Mouse (Mus musculus) heart, embryonic 14.5 days (tissue): ENCODE measurements around the gene Mtrex. TPM values are rescaled to one million over a fixed set of nuclear protein-coding genes. Genes with fewer than 3 reads are reported as not detected.

Source experiments
- ATAC-seq: fragments of 200-750 bp; cut with Nextera tagmentation; 2 replicates; pipeline ENCODE4 v1.8.0; 2017; ENCODE audit warnings: low read depth, moderate TSS enrichment; ENCODE audit not compliant: insufficient number of reproducible peaks, insufficient read depth, low FRiP score
- H3K27ac ChIP-seq, 2 experiments: fragments of 200-500 bp in 1 of 2; fragments of 300-500 bp in 1 of 2; sonication (generic) in 1 of 2; replicated peaks in 1 of 2; 2 replicates each; pipeline ENCODE4 v1.5.1; 2012 to 2014; ENCODE audit warnings: low read depth in 2 of 2, low read length in 2 of 2, control low read depth in 1 of 2, mild to moderate bottlenecking in 1 of 2, mixed read lengths in 1 of 2; ENCODE audit not compliant: control insufficient read depth in 1 of 2, insufficient read depth in 1 of 2
- H3K27me3 ChIP-seq: fragments of 300-500 bp; sonication (generic); 2 replicates; pipeline ENCODE4 v1.6.1; 2014; ENCODE audit warnings: mild to moderate bottlenecking, low read length, control low read depth; ENCODE audit not compliant: control insufficient read depth, insufficient read depth
- H3K36me3 ChIP-seq: fragments of 300-500 bp; sonication (generic); 2 replicates; pipeline ENCODE4 v1.6.1; 2014; ENCODE audit warnings: mild to moderate bottlenecking, control low read depth, low read length, mixed read lengths; ENCODE audit not compliant: control insufficient read depth, insufficient read depth
- H3K4me1 ChIP-seq, 2 experiments: fragments of 200-500 bp in 1 of 2; fragments of 300-500 bp in 1 of 2; sonication (generic) in 1 of 2; 2 replicates each; pipeline ENCODE4 v1.6.1; 2012 to 2014; ENCODE audit warnings: low read length in 2 of 2, control low read depth in 1 of 2, mixed read lengths in 1 of 2; ENCODE audit not compliant: control insufficient read depth in 2 of 2, insufficient read depth in 2 of 2
- H3K4me2 ChIP-seq: fragments of 300-500 bp; sonication (generic); 2 replicates; pipeline ENCODE4 v1.6.1; 2014; ENCODE audit warnings: mild to moderate bottlenecking, low read length
- H3K4me3 ChIP-seq, 2 experiments: fragments of 200-500 bp in 1 of 2; fragments of 300-500 bp in 1 of 2; sonication (generic) in 1 of 2; 2 replicates each; pipeline ENCODE4 v1.5.1; 2012 to 2014; ENCODE audit warnings: low read length in 2 of 2, mild to moderate bottlenecking in 2 of 2, control low read depth in 1 of 2, low read depth in 1 of 2, moderate library complexity in 1 of 2; ENCODE audit not compliant: control insufficient read depth in 1 of 2, insufficient read depth in 1 of 2
- H3K9ac ChIP-seq: fragments of 300-500 bp; sonication (generic); 2 replicates; pipeline ENCODE4 v1.6.1; 2014; ENCODE audit warnings: mild to moderate bottlenecking, low read length
- H3K9me3 ChIP-seq: fragments of 300-500 bp; sonication (generic); 2 replicates; pipeline ENCODE4 v1.6.1; 2016; ENCODE audit warnings: low read length, control low read depth; ENCODE audit not compliant: control insufficient read depth
- WGBS: fragments of 180-500 bp; shearing (Covaris S2); extraction: QIAGEN DNeasy Blood & Tissue Kit; methylation state at CpG from one replicate; pipeline ENCODE4 v1.1.7; 2014; 5-methylcytosine and 5-hydroxymethylcytosine counted together
- polyA plus RNA-seq: library from polyadenylated mRNA; unstranded; fragments of >200 nt; fragmentation: Nextera tagmentation; extraction: Ambion mirVana; gene quantifications from 2 replicates; pipeline ENCODE4 v1.2.1, GENCODE M21; 2014

Gene Mtrex
- polyA plus RNA-seq, 1 experiment from 2014 or later: 48.6 TPM

DNA sequence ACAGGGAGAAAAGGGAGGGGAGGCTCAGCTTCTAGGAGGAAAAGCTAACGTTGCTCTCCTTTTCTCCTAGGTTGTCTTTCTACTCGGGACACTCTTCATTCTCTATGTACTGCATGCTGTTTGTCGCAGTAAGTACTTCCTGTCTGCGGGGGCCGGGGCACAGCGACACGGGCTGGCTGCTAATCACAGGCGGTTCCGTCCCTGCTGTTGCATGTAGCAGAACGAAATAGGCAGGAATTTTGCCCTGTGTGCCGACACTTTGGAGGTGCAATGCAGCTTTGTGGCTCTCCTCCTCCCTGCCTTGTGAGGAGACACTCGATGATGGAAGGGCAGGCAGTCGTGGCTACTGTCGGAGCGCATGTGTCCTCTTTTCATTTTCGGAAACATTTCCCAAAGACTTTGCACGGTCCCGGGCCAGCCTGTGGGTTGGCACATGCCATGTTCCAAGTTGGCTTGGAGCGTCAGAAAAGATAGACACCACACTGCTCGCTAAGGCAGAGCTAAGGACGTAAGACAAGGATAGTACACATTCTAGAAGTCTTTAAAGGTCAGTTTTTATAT is 67.5 kb downstream of the Mtrex start:
- no peak for ATAC-seq
- Histone ChIP-seq H3K36me3 (peaks cover 46% of the 10 kb centered on the region), H3K27me3 (no peaks in the 10 kb centered on the region), H3K4me1 (peaks cover 2 to 12% of the 10 kb centered on the region in 2 experiments; a peak in 2 of 4 replicates), H3K4me3 (no peak overlapping the region), H3K9ac (no peak overlapping the region), H3K27ac (no peak overlapping the region), H3K4me2 (no peak overlapping the region), H3K9me3 (no peaks in the 10 kb centered on the region)
- WGBS: 88% methylated on average over 21 of the region's 21 CpGs

DNA sequence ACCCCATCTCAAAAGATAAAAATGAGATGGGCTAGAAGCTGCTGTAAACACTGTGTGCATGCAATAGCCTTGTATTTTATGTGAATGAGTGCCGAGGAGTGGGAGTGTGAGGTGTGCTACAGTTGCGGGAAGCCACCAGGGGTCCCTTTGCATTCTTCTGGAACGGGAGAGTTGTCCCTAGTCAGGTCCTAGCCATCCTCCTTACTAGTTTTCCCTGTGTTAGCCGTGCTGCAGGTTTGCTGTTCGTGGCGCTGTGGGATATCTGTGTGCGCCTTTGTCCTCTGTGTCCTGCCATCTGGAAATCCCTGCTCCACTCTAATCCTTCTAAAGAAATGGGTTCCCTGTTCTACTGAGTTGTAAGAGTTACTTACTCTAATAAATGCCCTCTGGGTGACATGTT is 69.3 kb downstream of the Mtrex start:
- ATAC-seq: no peak
- no peaks in the 10 kb centered on the region for H3K27me3 ChIP-seq
- 85% methylated on average over 7 of the region's 7 CpGs for WGBS

DNA sequence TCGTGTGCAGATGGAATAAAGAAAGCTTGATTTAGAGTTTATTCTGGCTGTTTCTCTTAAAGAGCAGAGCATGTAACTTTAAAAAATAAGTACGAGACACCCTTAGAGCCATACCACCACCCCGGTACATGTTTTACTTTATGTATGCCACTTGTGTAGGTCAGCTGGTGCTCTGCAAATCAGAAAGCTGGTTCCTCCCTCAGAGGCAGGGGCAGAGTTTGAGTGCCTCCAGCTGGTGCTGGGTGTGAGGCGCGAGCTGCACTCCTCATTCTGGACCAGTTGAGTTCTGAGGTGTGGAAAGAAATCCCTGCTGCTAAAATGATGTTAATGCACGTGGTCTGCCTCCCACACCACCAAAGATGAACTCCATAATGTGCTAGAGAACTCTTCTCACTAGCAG is 72.8 kb downstream of the Mtrex start:
- H3K36me3 ChIP-seq: peaks cover 9% of the 10 kb centered on the region
- no peak overlapping the region for H3K27ac ChIP-seq
- H3K4me3 ChIP-seq: no peak overlapping the region
- no peaks in the 10 kb centered on the region for H3K27me3 ChIP-seq
- no peaks in the 10 kb centered on the region for H3K4me1 ChIP-seq
- ATAC-seq: no peak
- no peak overlapping the region for H3K4me2 ChIP-seq
- 75% methylated on average over 6 of the region's 6 CpGs for WGBS
- H3K9me3 ChIP-seq: no peaks in the 10 kb centered on the region
- H3K9ac ChIP-seq: no peak overlapping the region

More for the DNA sequence above, 69.3 kb downstream of the Mtrex start:
- Histone ChIP-seq H3K9ac (no peak overlapping the region), H3K4me1 (peaks cover 2 to 9% of the 10 kb centered on the region in 2 experiments; a peak in 2 of 4 replicates), H3K36me3 (peaks cover 30% of the 10 kb centered on the region), H3K27ac (no peak overlapping the region), H3K4me3 (no peak overlapping the region), H3K9me3 (no peaks in the 10 kb centered on the region), H3K4me2 (no peak overlapping the region)

DNA sequence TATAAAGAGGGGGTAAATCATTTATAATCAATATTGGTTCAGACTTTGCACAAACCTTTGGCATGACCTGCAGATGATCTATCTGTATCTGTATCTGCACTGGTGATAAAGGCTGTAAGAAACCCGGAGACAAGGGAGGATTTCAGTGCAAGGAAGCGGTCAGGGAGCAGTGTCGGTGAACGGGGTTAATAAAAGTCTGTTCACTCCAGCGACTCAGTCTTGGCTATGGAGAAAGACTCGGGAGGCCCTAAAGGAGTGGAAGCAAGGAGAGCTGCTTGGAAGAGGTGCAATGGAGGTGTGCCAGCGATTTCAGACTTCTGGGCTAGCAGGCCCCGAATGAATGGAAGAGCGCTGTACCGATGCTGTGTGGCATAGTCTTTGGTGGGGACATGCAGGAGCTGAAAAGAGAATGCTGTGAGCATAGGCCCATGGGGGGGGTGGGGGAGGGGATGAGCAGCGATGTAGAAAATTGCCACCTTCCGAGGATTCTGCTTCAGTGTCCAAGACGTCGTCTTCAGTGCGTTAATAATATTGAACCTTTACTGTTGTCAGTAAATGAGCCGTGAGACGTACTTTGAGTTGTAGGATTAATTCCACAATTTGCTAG is 73.4 kb downstream of the Mtrex start:
- Histone ChIP-seq H3K4me1 (no peaks in the 10 kb centered on the region), H3K9ac (no peak overlapping the region), H3K9me3 (no peaks in the 10 kb centered on the region), H3K4me2 (no peak overlapping the region), H3K4me3 (no peak overlapping the region), H3K27me3 (no peaks in the 10 kb centered on the region), H3K36me3 (peaks cover 8% of the 10 kb centered on the region), H3K27ac (no peak overlapping the region)
- ATAC-seq: no peak
- 80% methylated on average over 17 of the region's 17 CpGs for WGBS

DNA sequence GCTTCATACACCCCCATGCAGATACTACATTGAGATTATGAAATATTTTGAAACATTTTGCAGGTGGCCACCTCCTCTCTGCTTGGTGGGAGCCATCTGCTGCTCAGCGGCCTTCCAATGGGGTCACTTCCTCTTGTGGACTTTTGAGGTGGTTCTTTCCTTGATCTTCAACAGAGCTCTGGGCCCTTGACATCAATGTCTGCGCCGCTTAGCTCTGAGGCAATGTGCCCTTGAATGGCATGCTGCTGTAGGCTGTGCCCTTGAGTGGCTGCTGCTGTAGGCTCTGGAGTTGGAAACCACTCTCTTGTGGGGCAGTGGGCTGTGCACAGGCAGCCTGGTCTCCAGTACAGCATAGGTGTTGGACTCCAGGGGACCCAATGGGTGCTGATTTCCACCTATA is 81.3 kb downstream of the Mtrex start:
- no peak overlapping the region for H3K27ac ChIP-seq
- H3K4me2 ChIP-seq: no peak overlapping the region
- H3K9me3 ChIP-seq: peaks cover 9% of the 10 kb centered on the region; the same call in 1 of the 2 replicates
- H3K27me3 ChIP-seq: no peaks in the 10 kb centered on the region
- no peaks in the 10 kb centered on the region for H3K4me1 ChIP-seq
- peaks cover 18% of the 10 kb centered on the region for H3K36me3 ChIP-seq
- 98% methylated on average over 3 of the region's 3 CpGs for WGBS
- ATAC-seq: no peak
- H3K4me3 ChIP-seq: no peak overlapping the region
- H3K9ac ChIP-seq: no peak overlapping the region

DNA sequence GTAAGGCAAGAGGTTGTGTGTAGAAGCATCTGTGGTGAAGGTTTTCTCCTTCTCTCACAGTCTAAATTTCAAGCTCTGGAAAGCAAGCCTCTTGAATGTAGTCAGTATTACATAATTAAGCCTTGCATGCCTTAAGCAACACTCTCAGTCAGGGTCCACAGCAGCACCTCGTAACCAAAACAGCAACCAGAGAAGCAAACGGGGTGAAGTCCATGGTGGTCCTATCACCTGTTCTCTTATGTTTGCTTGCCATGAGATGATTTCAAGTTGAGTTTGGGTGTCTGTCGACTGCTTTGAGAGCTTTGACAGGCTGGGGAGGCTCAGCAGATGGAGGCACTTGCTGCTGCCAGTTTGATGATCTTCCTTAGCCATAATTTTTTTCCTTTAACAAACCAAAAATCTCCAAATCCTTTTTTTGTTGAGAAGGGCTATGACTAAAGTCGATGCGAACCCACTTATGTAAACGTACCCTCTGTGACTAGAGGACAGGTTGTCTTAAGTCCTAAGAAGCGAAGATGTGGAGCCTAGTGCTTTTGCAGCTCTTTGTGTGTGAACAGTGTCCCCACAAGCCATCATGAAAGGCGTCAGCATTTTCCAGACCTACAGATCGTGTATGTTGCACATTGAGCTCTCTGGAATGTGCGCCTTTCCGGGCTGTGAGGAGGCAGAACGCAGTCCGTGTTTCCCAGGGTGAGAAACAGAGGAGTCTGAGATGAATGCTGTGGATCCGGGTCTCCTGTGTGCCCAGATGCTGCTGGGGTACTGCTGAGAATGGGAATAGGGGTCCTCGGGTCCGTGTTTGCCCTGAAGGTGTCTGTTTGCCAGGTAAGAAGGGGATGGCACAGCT is 86.7 kb downstream of the Mtrex start:
- no peak overlapping the region for H3K4me2 ChIP-seq
- H3K9ac ChIP-seq: no peak overlapping the region
- peaks cover 16% of the 10 kb centered on the region for H3K36me3 ChIP-seq
- peaks cover 8% of the 10 kb centered on the region; the same call in 1 of the 2 replicates for H3K9me3 ChIP-seq
- no peak for ATAC-seq
- no peaks in the 10 kb centered on the region for H3K4me1 ChIP-seq
- no peak overlapping the region for H3K4me3 ChIP-seq
- no peaks in the 10 kb centered on the region for H3K27me3 ChIP-seq
- H3K27ac ChIP-seq: no peak overlapping the region
- WGBS: 85% methylated on average over 16 of the region's 16 CpGs

DNA sequence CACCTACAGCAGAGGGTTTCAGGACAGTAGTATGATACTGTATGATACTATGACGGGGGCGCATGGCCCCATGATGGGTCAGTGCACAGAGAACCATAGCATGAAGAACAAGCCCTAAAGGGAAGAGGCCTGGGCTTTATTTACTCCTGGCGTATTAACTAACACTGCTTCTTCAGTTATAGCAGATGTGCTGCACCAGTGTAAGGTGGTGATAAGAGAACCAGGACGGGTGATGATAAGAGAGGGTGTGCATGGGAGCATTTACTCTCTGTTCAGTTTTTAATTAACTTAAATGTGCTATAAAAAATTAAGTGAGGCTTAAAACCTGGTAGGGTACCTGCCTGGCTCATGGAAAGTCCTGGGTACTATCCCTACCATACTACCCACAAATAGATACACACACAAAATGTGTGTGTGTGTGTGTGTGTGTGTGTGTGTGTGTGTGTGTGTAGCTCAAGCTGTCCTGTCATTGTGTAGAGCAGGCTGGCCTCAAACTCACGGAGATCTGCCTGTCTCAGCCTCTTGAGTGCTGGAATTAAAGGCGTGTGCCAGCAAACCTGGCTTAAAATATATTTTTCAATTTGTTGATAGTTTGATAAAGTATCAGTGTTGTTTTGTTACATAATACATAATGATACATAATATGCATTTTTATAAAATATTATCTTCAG is 88.5 kb downstream of the Mtrex start:
- WGBS: 85% methylated on average over 6 of the region's 6 CpGs
- Histone ChIP-seq H3K36me3 (peaks cover 7% of the 10 kb centered on the region; the same call in 1 of the 2 replicates), H3K27me3 (no peaks in the 10 kb centered on the region), H3K27ac (no peak overlapping the region), H3K4me1 (peaks cover 3 to 7% of the 10 kb centered on the region in 2 experiments; a peak in 3 of 4 replicates), H3K9ac (no peak overlapping the region), H3K4me2 (no peak overlapping the region), H3K9me3 (peaks cover 4% of the 10 kb centered on the region; the same call in 1 of the 2 replicates), H3K4me3 (no peak overlapping the region)
- ATAC-seq: no peak
